Mouse (Mus musculus) hematopoietic stem cell, adult 5-6 weeks (primary cell): ENCODE results near the gene Btbd35f9. TPM values are rescaled to one million over a fixed set of nuclear protein-coding genes. Genes with fewer than 3 reads are reported as not detected.
"Not testable (repeated sequence)": the region's sequence is repeated elsewhere in the genome, so short reads cannot be mapped to it uniquely, and the experiment has no call there.

Source experiments
- ATAC-seq, 2 experiments: fragments of 125-278 bp in 1 of 2; replicated peaks in 1 of 2; 2 replicates each; pipeline ENCODE4 v1.8.0; 2016 to 2017; ENCODE audit warnings: inconsistent platforms in 2 of 2, mild to moderate bottlenecking in 2 of 2, moderate number of reproducible peaks in 2 of 2, low read depth in 1 of 2, moderate TSS enrichment in 1 of 2; ENCODE audit not compliant: low FRiP score in 2 of 2, poor library complexity in 2 of 2, severe bottlenecking in 2 of 2, insufficient read depth in 1 of 2, low TSS enrichment in 1 of 2
- total RNA-seq: library from RNA; stranded (forward); fragments of 172-1452, 232-1000 nt; gene quantifications from 2 replicates; pipeline ENCODE4 v1.2.3, GENCODE M21; 2017

The Btbd35f9 gene
- total RNA-seq, result not detected in 2 replicates

DNA sequence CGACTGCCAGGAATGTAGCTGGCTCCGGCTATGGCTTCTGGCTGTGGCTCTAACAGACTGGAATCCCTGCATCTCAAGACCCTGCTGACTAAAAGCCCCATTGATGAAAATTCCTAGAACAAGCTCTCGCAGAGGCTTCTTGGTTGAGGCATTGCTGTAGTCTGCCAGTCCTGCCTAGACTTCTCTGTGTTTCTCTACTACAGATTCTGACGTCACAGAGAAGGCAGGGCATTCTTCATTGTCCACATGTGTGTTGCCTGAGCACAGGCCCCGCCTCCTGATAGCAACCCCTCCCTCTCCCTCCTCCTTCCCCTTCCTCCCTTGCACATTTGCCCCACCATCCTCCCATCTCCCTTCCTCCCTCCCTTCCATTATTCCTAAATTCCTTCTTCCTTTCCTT is at the start of gene Btbd35f9:
Btbd35f9 (minus strand) TSS at position 101 of the 400 bp plus-strand sequence.
- ATAC-seq, result not testable (repeated sequence)

Other genes starting within 250 kb of the Btbd35f9 start
- gene Btbd35f6, start 205.0 kb downstream of the Btbd35f9 start, total RNA-seq, result not detected in 2 replicates
- gene Gm21870, start 174.7 kb downstream of the Btbd35f9 start, total RNA-seq, result not detected in 2 replicates
- gene Spin2g, start 77.2 kb upstream of the Btbd35f9 start, total RNA-seq, result not detected in 2 replicates